Mouse (Mus musculus) bone marrow, adult 2 months (tissue): Measurements from ENCODE around the gene Hnrnpd.

ENCODE experiments used
- CTCF ChIP-seq: fragments of 200-500 bp; IDR thresholded peaks from 2 replicates; pipeline ENCODE4 v1.5.1; 2011; ENCODE audit warnings: low read length, control low read depth; ENCODE audit not compliant: control insufficient read depth, insufficient read depth
- POLR2A ChIP-seq: fragments of 200-500 bp; IDR thresholded peaks from 2 replicates; pipeline ENCODE4 v1.6.1; 2011; ENCODE audit warnings: low read depth, mild to moderate bottlenecking, control low read depth, low read length, borderline replicate concordance; ENCODE audit not compliant: control insufficient read depth

- TF ChIP-seq CTCF (no peak), POLR2A (no peak)
Measured at GRCm38 (mm10) chr5:99915494-99915893, 63.2 kb downstream of the Hnrnpd start.
